32 mouse cellular contexts compared by ENCODE assay signal in genomic region chr10:70616377-70616776, GRCm38 (mm10). TPM values are rescaled to one million over a fixed set of nuclear protein-coding genes. Genes with fewer than 3 reads are reported as not detected.
"Had no signal": no experiment of that assay in that cellular context is flagged by ENCODE, and none has a peak within 500 bp of the region (broad histone marks: within the 10 kb centered on the region; RNA-seq: fewer than 3 reads in every experiment).

No protein-coding gene starts in this region.

- H3K9ac ChIP-seq: embryonic facial prominence, embryonic 12.5 days; embryonic facial prominence, embryonic 13.5 days; embryonic facial prominence, embryonic 15.5 days; forebrain, embryonic 12.5 days; forebrain, embryonic 13.5 days; forebrain, embryonic 15.5 days; forebrain, postnatal 0 days had no signal

- ATAC-seq: forebrain, embryonic 13.5 days; forebrain, embryonic 14.5 days; forebrain, embryonic 15.5 days; forebrain, embryonic 16.5 days; forebrain, postnatal 0 days had no signal

- H3K4me1 ChIP-seq: embryonic facial prominence, embryonic 10.5 days; embryonic facial prominence, embryonic 12.5 days; embryonic facial prominence, embryonic 13.5 days; embryonic facial prominence, embryonic 15.5 days; forebrain, embryonic 10.5 days; forebrain, embryonic 12.5 days; forebrain, embryonic 13.5 days; forebrain, embryonic 15.5 days had no signal

- H3K36me3 ChIP-seq: embryonic facial prominence, embryonic 10.5 days; embryonic facial prominence, embryonic 12.5 days; embryonic facial prominence, embryonic 13.5 days; embryonic facial prominence, embryonic 15.5 days; forebrain, embryonic 10.5 days; forebrain, embryonic 12.5 days; forebrain, embryonic 15.5 days had no signal

- H3K27ac ChIP-seq: embryonic facial prominence, embryonic 10.5 days; embryonic facial prominence, embryonic 12.5 days; embryonic facial prominence, embryonic 13.5 days; embryonic facial prominence, embryonic 15.5 days; forebrain, embryonic 10.5 days; forebrain, embryonic 12.5 days; forebrain, embryonic 13.5 days; forebrain, embryonic 15.5 days; gastrocnemius, adult 2 months; heart, adult 2 months had no signal

- H3K9me3 ChIP-seq: embryonic facial prominence, embryonic 10.5 days; embryonic facial prominence, embryonic 12.5 days; embryonic facial prominence, embryonic 13.5 days; embryonic facial prominence, embryonic 15.5 days; forebrain, embryonic 10.5 days; forebrain, embryonic 12.5 days; forebrain, embryonic 13.5 days; forebrain, embryonic 15.5 days had no signal

- H3K4me3 ChIP-seq: embryonic facial prominence, embryonic 10.5 days; embryonic facial prominence, embryonic 12.5 days; embryonic facial prominence, embryonic 13.5 days; embryonic facial prominence, embryonic 15.5 days; erythroblast, embryonic 14.5 days; forebrain, embryonic 10.5 days; forebrain, embryonic 12.5 days; forebrain, embryonic 13.5 days; forebrain, embryonic 15.5 days; gastrocnemius, adult 2 months; heart, adult 2 months had no signal

- DNase-seq: cerebellum, adult 8-10 months; cerebellum, adult 9-10 months; cerebellum, adult 9-11 months; cerebellum, postnatal 10 days; cerebellum, postnatal 14 days; cerebellum, postnatal 25 days; cerebellum, postnatal 36 days; embryo, embryonic 11 days; forebrain, postnatal 0 days; gastrocnemius, adult 2 months; gastrocnemius, postnatal 10 days; gastrocnemius, postnatal 14 days; gastrocnemius, postnatal 25 days; gastrocnemius, postnatal 36 days; heart, adult 18-20 months; heart, adult 2 months had no signal

RNA-seq across cellular contexts. Expression of gene Phyhipl, which starts 39.4 kb away (rescaled TPM):
- total RNA-seq: common myeloid progenitor, adult 5-6 weeks; gastrocnemius, adult 18-20 months; gastrocnemius, adult 2 months; gastrocnemius, adult 8-10 months; gastrocnemius, postnatal 36 days; granulocyte monocyte progenitor cell, adult 5-6 weeks; heart, adult 18-20 months; heart, adult 2 months; heart, adult 8-10 months had no signal
